Mouse (Mus musculus) adipocyte (in vitro differentiated cells): Measurements from ENCODE around the gene Cenpv.
A peak's percentile ranks its signal among the peaks of the same experiment; 100 is the strongest.

Experiments
- DNase-seq: peaks from one replicate; pipeline ENCODE4 v3.0.0-alpha.2; 2016; ENCODE audit warnings: low spot score

Cenpv gene

GRCm38 (mm10) chr11:62539089-62539890 is at the start of gene Cenpv:
Cenpv (minus strand) TSS chr11:62539261.
- DNase-seq: no peak

GRCm38 (mm10) chr11:62587034-62587433 is 48.0 kb upstream of the Cenpv start:
- DNase-seq: no peak

DNA sequence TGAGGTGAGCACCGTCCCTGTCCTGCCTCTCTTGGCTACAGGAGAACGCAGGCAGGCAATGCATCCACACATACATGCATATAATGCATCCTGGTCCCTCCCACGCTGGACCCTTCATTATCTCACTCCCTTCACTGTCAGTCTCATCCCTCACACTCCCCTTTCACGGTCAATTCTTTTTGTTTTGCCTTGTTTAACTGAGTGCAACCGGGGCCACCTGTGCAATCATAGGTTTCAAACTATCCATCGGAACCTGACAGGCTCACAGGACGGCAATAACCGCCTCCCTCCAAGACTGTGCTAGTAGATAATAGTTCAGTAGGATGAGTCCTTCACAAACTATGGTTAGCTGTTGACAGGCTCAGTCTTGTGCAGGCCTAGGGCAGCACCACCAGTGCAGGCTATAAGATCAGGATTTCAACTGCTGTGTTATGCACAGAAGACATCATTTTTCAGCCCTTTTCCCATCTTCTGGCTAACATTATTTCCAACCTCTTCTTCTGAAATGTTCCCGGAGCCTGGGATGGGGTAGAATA is 45.7 kb upstream of the Cenpv start:
- no peak for DNase-seq

DNA sequence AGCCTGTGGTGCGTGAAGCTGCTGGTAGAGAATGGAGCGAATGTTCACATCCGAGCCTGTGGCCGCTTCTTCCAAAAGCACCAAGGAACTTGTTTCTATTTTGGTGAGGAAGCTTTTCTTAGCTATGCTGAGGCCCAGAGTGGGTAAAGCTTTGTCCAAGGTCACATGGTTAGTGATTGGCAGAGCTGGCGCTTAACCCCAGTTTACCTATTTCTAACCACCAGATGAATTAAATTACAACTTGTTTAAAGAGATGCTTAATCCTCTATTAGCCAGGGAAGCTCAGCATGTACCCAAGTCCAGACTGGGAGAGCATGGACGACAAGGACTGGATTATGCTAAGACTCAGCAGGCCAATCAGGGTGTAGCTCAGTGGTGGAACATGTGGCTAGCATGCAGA is 44.0 kb upstream of the Cenpv start:
- no peak for DNase-seq

- no peak for DNase-seq
These were observed 37.6 kb upstream of the Cenpv start for GRCm38 (mm10) chr11:62576530-62577152.

- DNase-seq: no peak
These were observed 36.8 kb upstream of the Cenpv start for GRCm38 (mm10) chr11:62575659-62576438.

GRCm38 (mm10) chr11:62575297-62575658 is 36.2 kb upstream of the Cenpv start:
- DNase-seq: peak; percentile 81

DNA sequence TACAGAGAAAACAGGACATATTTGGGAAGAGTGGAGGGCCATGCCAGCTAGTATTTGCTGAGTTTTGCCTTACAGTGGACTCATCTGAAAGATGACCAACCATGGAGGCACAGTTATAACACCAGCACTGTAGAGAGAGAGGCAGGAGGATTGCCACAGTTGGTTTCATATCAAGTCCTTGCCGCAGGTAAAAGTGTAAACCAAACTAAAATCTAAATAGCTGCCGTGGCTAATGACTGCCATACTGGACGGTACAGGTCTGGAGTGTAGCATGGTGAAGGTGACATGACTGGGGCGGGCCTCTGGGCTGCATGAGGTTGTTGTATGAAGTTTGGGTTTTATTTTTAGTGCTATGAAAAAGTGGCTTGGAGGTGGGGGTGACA is 35.6 kb upstream of the Cenpv start:
- no peak for DNase-seq

DNA sequence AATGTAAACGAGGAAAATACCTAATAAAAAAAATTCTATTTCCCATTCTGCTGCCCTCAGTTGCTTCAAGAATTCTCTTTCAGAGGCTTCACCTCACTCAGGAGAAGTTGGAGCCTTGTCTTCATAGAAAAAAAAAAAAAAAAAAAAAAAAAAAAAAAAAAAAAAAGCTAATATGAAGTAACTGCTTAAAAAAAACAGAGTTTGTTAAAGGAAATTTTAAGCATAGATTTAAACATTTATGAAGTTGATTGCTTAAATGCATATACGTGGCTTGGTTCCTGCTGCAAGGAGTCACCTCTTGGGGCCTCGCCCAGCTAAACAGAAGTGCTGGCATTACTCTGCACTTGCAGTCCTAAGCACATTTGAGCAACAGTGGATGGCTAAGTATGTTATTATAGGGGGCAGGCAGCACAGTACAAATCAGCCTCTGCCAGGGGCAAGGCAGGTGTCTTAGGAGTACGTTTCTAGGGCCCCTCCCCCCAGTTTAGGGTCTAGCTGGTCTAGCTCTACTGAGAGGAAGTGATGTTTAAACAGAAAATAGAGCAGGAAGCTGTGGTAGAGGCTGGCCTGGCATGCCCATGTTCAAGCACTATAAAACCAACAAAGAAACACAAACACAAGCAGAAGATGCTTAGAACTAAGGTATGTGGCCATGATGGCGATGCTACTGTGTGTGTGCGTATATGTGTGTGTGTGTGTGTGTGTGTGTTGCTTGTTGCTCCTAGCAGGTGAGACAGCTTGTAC is 35.1 kb upstream of the Cenpv start, which contains the start of gene Trpv2:
Gene Trpv2, plus strand, starts transcription at position 528 of the 744 bp plus-strand sequence.
- no peak for DNase-seq

- peak; percentile 79 for DNase-seq
These were observed 29.2 kb upstream of the Cenpv start for GRCm38 (mm10) chr11:62568300-62568699.

DNA sequence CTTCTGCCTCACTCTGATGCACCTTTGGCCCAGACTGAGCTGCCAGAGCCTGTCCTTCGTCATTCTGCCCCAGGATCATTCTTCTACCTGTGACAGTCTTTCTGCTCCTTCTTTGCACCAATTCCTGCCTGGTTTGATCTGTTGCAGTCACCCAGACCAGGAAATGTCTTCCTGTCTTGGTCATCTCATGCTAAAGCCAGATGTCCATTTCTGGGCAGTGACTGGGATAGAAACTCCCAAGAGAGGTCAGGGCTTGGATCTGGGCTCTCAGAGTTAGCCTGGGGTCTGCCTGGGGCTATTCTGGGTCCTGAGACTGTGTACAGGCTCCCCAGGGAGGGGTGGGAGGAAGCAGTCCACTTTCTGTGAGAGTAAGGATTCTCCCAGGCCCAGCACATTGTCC is 27.1 kb upstream of the Cenpv start:
- no peak for DNase-seq

DNA sequence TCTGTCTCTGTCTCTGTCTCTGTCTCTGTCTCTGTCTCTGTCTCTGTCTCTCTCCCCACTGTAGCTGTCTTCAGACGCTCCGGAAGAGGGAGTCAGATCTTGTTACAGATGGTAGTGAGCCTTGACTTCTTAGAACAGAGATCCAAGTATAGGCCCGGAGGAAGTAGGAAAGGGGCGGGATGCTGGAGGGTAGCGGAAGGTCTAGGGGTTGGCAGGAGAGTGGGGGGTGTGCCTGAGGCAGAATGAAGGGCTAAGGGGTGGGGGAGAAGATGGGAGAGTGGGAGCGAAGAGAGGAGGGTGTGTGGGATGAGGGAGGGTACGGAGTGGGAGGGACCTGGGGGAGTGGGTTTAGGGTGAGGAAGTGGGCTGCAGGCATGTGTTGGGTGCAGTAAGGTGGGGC is 26.7 kb upstream of the Cenpv start:
- no peak for DNase-seq

- DNase-seq: no peak
These were observed 24.5 kb upstream of the Cenpv start for GRCm38 (mm10) chr11:62563590-62563989.

DNA sequence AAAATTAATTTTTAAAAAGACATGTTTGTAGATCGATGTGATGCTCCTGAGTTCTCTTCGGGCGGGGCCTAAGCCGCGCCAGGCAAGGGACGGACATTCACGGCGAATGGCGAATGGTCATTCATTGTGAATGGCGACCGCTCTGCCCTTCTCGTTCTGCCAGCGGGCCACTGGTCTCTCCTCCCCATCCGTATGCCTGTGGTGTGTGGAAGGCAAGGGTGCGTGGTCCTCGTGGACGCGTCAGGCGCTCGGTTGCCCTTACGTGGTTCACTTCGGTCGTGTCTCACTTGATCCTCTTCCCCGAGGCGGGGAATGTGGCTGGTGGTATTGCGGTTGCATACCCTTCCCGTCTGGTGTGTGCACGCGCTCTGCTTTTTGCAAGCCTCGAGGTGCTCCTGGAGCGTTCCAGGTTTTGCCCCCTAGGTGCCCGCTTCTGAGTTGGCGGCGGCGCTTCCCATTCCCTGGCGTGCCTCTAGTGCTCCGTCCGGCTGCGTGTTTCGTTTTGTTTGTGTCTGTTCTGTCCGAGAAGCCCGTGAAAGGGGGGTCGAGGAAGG is 21.5 kb upstream of the Cenpv start:
- DNase-seq: peak; percentile 39

GRCm38 (mm10) chr11:62558961-62559646 is 20.0 kb upstream of the Cenpv start:
- DNase-seq: peak; percentile 87

DNA sequence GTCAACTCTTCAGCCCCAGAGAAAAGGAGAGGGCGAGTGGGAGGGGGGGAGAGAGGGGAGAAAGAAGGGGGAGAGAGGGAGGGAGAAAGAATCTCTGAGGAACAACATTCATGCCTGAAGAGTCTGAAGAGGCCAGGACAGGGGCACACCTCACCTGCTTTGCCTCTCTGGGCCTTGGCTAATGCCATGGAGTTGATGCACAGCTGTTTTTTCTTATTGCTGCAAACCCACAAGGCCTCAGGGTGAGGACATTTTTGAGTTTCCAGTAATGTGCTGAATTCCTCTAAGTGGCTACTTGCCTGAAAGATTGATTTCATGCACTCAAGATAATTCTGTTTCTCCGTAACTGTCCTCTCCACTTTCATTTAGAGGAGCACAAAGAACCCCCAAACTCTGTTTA is 19.1 kb upstream of the Cenpv start:
- peak; percentile 47 for DNase-seq

GRCm38 (mm10) chr11:62557205-62557604 is 18.1 kb upstream of the Cenpv start:
- DNase-seq: no peak

GRCm38 (mm10) chr11:62555896-62556412 is 16.9 kb upstream of the Cenpv start:
- peak; percentile 64 for DNase-seq

- peak; percentile 48 for DNase-seq
These were observed 16.0 kb upstream of the Cenpv start for GRCm38 (mm10) chr11:62554934-62555517.

- peak; percentile 53 for DNase-seq
These were observed 15.2 kb upstream of the Cenpv start for GRCm38 (mm10) chr11:62554163-62554855.
